Mouse (Mus musculus) 3T3-L1 (cell line): ENCODE measurements around the gene Kir3dl2.
"Not testable (repeated sequence)": the region's sequence is repeated elsewhere in the genome, so short reads cannot be mapped to it uniquely, and the experiment has no call there.

Source experiments
- DNase-seq: peaks from one replicate; pipeline ENCODE4 v3.0.0-alpha.2; 2015; ENCODE audit warnings: low read depth, low spot score

Kir3dl2 gene

GRCm38 (mm10) chrX:136543956-136544355 lies at the start of gene Kir3dl2:
Gene Kir3dl2 (minus strand): TSS chrX:136544056.
- not testable (repeated sequence) for DNase-seq

- DNase-seq: no peak
Observed at GRCm38 (mm10) chrX:136590897-136591257, 47.0 kb upstream of the Kir3dl2 start.

DNA sequence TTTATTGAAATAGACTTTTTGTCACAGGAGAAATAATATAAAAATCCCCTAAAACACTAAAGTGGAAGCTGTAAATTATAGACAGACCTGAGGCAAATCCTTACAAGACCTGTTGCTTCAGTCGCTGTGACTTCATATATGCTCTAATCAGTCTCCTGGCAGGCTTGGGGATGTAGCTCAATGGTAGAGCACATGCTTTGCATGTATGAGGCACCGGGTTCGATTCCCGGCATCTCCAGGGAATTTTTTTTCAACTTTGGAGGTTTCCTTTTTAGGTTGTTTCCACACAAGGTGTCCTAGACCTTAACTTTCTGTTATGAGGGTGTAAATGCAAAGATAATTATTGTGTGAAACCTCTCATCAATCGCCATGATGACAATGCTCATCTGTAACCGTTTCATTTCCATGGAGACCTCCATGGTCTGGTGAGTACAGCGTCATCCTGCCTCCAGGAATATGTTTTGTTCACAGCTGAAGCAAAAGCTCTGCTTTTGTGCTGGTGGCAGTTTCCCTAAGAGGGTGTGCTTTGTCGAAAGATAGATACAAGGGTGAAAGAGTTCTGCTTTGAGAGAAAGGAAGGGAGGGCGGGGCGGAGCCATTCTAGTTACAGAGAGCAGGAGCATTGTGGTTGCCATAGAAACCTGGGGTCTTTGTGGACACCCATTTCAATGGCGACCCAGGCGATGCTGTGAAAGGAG lies 46.5 kb upstream of the Kir3dl2 start, which contains the start of gene Tceal3:
TSS of gene Tceal3 (plus strand) at position 644 of the 698 bp plus-strand sequence.
- no peak for DNase-seq

DNA sequence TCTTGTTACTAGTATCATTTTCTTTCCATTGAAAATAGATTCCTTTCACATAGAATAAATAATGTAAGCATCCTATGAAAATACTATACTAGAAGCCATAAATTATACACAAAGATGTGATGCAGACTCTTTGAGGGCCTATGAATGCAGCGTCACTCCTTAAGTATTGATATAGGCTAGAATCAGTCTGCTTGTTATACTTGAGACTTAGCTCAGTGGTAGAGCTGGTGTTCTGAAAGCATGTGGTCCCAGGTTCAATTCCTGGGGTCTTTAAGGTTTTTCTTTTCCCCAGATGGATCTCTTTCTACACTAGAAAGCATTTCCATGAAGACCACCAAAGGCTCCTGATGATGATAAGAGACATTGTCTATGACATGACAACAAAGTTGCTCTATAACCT lies 40.8 kb upstream of the Kir3dl2 start:
- DNase-seq: no peak

- DNase-seq: not testable (repeated sequence)
Observed at GRCm38 (mm10) chrX:136569094-136569493, 25.2 kb upstream of the Kir3dl2 start.

GRCm38 (mm10) chrX:136517699-136518098 lies 26.2 kb downstream of the Kir3dl2 start, which contains the start of gene Kir3dl1:
Gene Kir3dl1 (plus strand): TSS chrX:136517999.
- not testable (repeated sequence) for DNase-seq
